Comparison of ENCODE assay signal across 18 mouse cellular contexts in the genomic region with DNA sequence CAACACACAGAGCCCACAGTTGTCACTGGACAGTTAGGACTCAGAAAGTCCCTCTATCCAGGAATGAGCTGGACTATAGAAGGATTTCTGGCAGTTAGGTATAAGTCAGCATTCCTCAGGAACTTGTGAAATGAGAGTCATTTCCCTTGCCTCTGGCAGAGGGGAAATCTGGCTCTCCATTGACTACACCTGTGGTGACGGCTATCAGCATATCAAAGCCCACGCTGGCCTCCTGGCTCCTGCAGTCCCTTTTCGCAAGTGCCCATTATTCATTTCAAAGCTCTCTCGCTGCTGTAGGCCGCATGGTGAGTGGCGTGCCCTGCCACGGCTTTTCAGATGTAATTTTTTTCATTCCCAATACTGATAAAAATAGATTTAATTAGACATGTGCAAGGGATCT.
DNase-seq lines count a peak whose midpoint lies in the region; ATAC-seq and TF ChIP-seq lines count a peak whose summit lies in the region.
"Had no signal": no experiment of that assay in that cellular context is flagged by ENCODE, and none has a peak within 500 bp of the region (broad histone marks: within the 10 kb centered on the region; RNA-seq: fewer than 3 reads in every experiment).

No protein-coding gene starts in this region.

- peaks cover 4% of the 10 kb centered on the region; the same call in 1 of the 2 replicates for H3K79me2 ChIP-seq in heart, adult 2 months (replicated peaks; ENCODE audit: control insufficient read depth, insufficient read depth, low read length)

- no peaks in the 10 kb centered on the region for H3K9me3 ChIP-seq in E14TG2a.4 (ENCODE audit: low read length)
- no peaks in the 10 kb centered on the region for H3K9me3 ChIP-seq in limb, embryonic 13.5 days
- H3K9me3 ChIP-seq: stomach, embryonic 15.5 days had no signal

- no peak for TF ChIP-seq POLR2A in heart, adult 2 months (IDR thresholded peaks at IDR 0.05; ENCODE audit: insufficient read depth, low read depth, low read length)
- no peak for TF ChIP-seq POLR2A in brain, embryonic 14.5 days (IDR thresholded peaks at IDR 0.05; ENCODE audit: borderline replicate concordance, extremely low read depth, insufficient read depth, insufficient read length, poor library complexity, severe bottlenecking)

- no peak overlapping the region for H3K4me3 ChIP-seq in heart, adult 2 months
- 0 out of 2 replicates have a peak overlapping the region, but pooled peaks have one; percentile 26 for H3K4me3 ChIP-seq in E14TG2a.4 (replicated peaks; ENCODE audit: low read length)
- H3K4me3 ChIP-seq in limb, embryonic 13.5 days, result no peak overlapping the region
- H3K4me3 ChIP-seq: left cerebral cortex, adult 2 months; stomach, embryonic 15.5 days had no signal

- H3K4me1 ChIP-seq in heart, adult 2 months (ENCODE audit: control insufficient read depth, insufficient read depth, low read length), result peaks cover 26% of the 10 kb centered on the region
- H3K4me1 ChIP-seq in E14TG2a.4 (replicated peaks; ENCODE audit: low read depth, low read length), result peaks cover 65% of the 10 kb centered on the region
- peaks cover 60% of the 10 kb centered on the region for H3K4me1 ChIP-seq in limb, embryonic 13.5 days

- ATAC-seq in limb, embryonic 13.5 days (ENCODE audit: low FRiP score, low read depth), result no peak
- ATAC-seq in granulocyte monocyte progenitor cell, adult 5-6 weeks (replicated peaks; ENCODE audit: poor library complexity, severe bottlenecking), result no peak
- ATAC-seq: activated CD4-positive, CD25-positive, alpha-beta regulatory T cell, adult 4 months; intestine, postnatal 0 days had no signal

- peaks cover 6% of the 10 kb centered on the region for H3K36me3 ChIP-seq in heart, adult 2 months (ENCODE audit: control insufficient read depth, insufficient read depth, low read length)
- H3K36me3 ChIP-seq in E14TG2a.4 (ENCODE audit: insufficient read depth, low read length), result no peaks in the 10 kb centered on the region
- H3K36me3 ChIP-seq in limb, embryonic 13.5 days, result no peaks in the 10 kb centered on the region
- H3K36me3 ChIP-seq: stomach, embryonic 15.5 days had no signal

- no peak overlapping the region for H3K27ac ChIP-seq in heart, adult 2 months
- H3K27ac ChIP-seq in limb, embryonic 13.5 days, result no peak overlapping the region
- H3K27ac ChIP-seq: left cerebral cortex, adult 2 months; stomach, embryonic 15.5 days had no signal

- intact Hi-C loops in heart, adult 2 months (cut with DNase I), result no loop called here
- intact Hi-C loops in heart, postnatal 10 days (cut with DNase I), result no loop called here
- intact Hi-C loops in left cerebral cortex, postnatal 14 days (cut with DNase I), result no loop called here

- H3K27me3 ChIP-seq in heart, adult 2 months (ENCODE audit: control insufficient read depth, insufficient read depth, low read length), result no peaks in the 10 kb centered on the region
- H3K27me3 ChIP-seq in E14TG2a.4 (ENCODE audit: insufficient read depth, low read length), result peaks cover 16% of the 10 kb centered on the region
- H3K27me3 ChIP-seq in limb, embryonic 13.5 days, result no peaks in the 10 kb centered on the region
- H3K27me3 ChIP-seq: stomach, embryonic 15.5 days had no signal

- TF ChIP-seq CTCF in heart, adult 2 months (IDR thresholded peaks at IDR 0.05), result no peak
- TF ChIP-seq CTCF in E14TG2a.4 (conservative IDR thresholded peaks at IDR 0.05; ENCODE audit: low read length), result no peak
- no peak for TF ChIP-seq CTCF in brain, embryonic 14.5 days (IDR thresholded peaks at IDR 0.05; ENCODE audit: borderline replicate concordance, extremely low read depth, insufficient read depth, insufficient read length)

- DNase-seq in heart, adult 2 months, result no peak
- DNase-seq in heart, postnatal 10 days, result no peak
- peak; percentile 68 for DNase-seq in brain, embryonic 14.5 days (ENCODE audit: low read depth)
- no peak for DNase-seq in ovary, adult 18-20 months (ENCODE audit: low spot score)
- DNase-seq in left cerebral cortex, postnatal 14 days (ENCODE audit: low spot score in 2 of 2), result no peak
- DNase-seq: cerebellum, adult 11 months; heart, adult 11 months; kidney, postnatal 4 days; liver; lung, adult 2 months; thymus, postnatal 14 days had no signal

- 0 out of 2 replicates have a peak overlapping the region, but pooled peaks have one; percentile 14 for H3K4me2 ChIP-seq in limb, embryonic 13.5 days (replicated peaks)
- H3K4me2 ChIP-seq: stomach, embryonic 15.5 days had no signal

- TF ChIP-seq EP300 in heart, adult 2 months (IDR thresholded peaks at IDR 0.05; ENCODE audit: insufficient read depth, low read depth, low read length), result no peak

- peak overlapping the region; percentile 38 for H3K9ac ChIP-seq in heart, adult 2 months (ENCODE audit: low read depth, low read length)
- H3K9ac ChIP-seq in limb, embryonic 13.5 days, result no peak overlapping the region
- H3K9ac ChIP-seq: stomach, embryonic 15.5 days had no signal

- 39% methylated on average over 7 of the region's 7 CpGs for WGBS in heart, adult 2 months
- WGBS in limb, embryonic 13.5 days, result 13% methylated on average over 7 of the region's 7 CpGs
